Comparison of ENCODE assay signal across 8 mouse cellular contexts in genomic region chr12:54862606-54863535, GRCm38 (mm10). TPM values are rescaled to one million over a fixed set of nuclear protein-coding genes. Genes with fewer than 3 reads are reported as not detected.
DNase-seq lines count a peak whose midpoint lies in the region; ATAC-seq and TF ChIP-seq lines count a peak whose summit lies in the region.

TSS of gene Cfl2 (minus strand) at chr12:54862877.

- H3K9ac ChIP-seq in forebrain, embryonic 12.5 days = peak within 1 kb of the TSS; percentile 99
- peak within 1 kb of the TSS; percentile 98 for H3K9ac ChIP-seq in heart, embryonic 16.5 days (ENCODE audit: low read length)
- H3K9ac ChIP-seq in liver, embryonic 14.5 days (replicated peaks) = peak within 1 kb of the TSS; percentile 100
- H3K9ac ChIP-seq in stomach, embryonic 15.5 days = peak within 1 kb of the TSS; percentile 88

- TF ChIP-seq CTCF in E14TG2a.4 (conservative IDR thresholded peaks at IDR 0.05; ENCODE audit: low read length) = no peak
- TF ChIP-seq CTCF in liver, embryonic 14.5 days (IDR thresholded peaks at IDR 0.05; ENCODE audit: low read depth) = peak; percentile 21; the same call in 1 of the 2 replicates

- H3K4me3 ChIP-seq in E14TG2a.4 (replicated peaks; ENCODE audit: low read length) = peak within 1 kb of the TSS; percentile 93
- H3K4me3 ChIP-seq in forebrain, embryonic 12.5 days (replicated peaks) = peak within 1 kb of the TSS; percentile 98
- peak within 1 kb of the TSS; percentile 86 for H3K4me3 ChIP-seq in heart, embryonic 16.5 days (ENCODE audit: low read length)
- H3K4me3 ChIP-seq in liver, embryonic 14.5 days (ENCODE audit: insufficient read depth in 1 of 2, low read depth in 2 of 2, low read length in 2 of 2) = peak within 1 kb of the TSS; percentile 97 to 99
- H3K4me3 ChIP-seq in stomach, embryonic 15.5 days (replicated peaks) = peak within 1 kb of the TSS; percentile 67

- WGBS in forebrain, embryonic 12.5 days = under 1% methylated on average over 54 of the region's 82 CpGs
- WGBS in heart, embryonic 16.5 days = under 1% methylated on average over 61 of the region's 82 CpGs
- under 1% methylated on average over 75 of the region's 82 CpGs for WGBS in liver, embryonic 14.5 days (ENCODE audit: insufficient replicate concordance)
- under 1% methylated on average over 69 of the region's 82 CpGs for WGBS in stomach, embryonic 15.5 days

- DNase-seq in c-Kit-positive CD71-positive TER-119-negative erythroid progenitor cells, embryonic 14.5 days (ENCODE audit: low read depth) = peak; percentile 50
- DNase-seq in kidney, postnatal 36 days = peak; percentile 86 to 92
- peak; percentile 59 to 62 (median 59) for DNase-seq in liver, embryonic 14.5 days (ENCODE audit: low read depth in 3 of 3, low spot score in 3 of 3)
- peak; percentile 90 for DNase-seq in neural tube, embryonic 10.5 days (ENCODE audit: extremely low spot score, low spot score)

- H3K27me3 ChIP-seq in E14TG2a.4 (ENCODE audit: insufficient read depth, low read length) = no peaks in the 10 kb centered on the region
- H3K27me3 ChIP-seq in forebrain, embryonic 12.5 days = no peaks in the 10 kb centered on the region
- H3K27me3 ChIP-seq in heart, embryonic 16.5 days (ENCODE audit: control insufficient read depth, insufficient read depth, low read length) = no peaks in the 10 kb centered on the region
- H3K27me3 ChIP-seq in liver, embryonic 14.5 days (ENCODE audit: control insufficient read depth, insufficient read depth, low read length) = no peaks in the 10 kb centered on the region
- no peaks in the 10 kb centered on the region for H3K27me3 ChIP-seq in stomach, embryonic 15.5 days (replicated peaks)

- peaks cover 8% of the 10 kb centered on the region for H3K9me3 ChIP-seq in E14TG2a.4 (ENCODE audit: low read length)
- 0 out of 2 replicates have a peak, but pooled peaks cover 4% of the 10 kb centered on the region for H3K9me3 ChIP-seq in forebrain, embryonic 12.5 days
- H3K9me3 ChIP-seq in heart, embryonic 16.5 days (replicated peaks; ENCODE audit: control insufficient read depth, low read length) = peaks cover 4% of the 10 kb centered on the region
- H3K9me3 ChIP-seq in liver, embryonic 14.5 days (ENCODE audit: control insufficient read depth, low read length) = no peaks in the 10 kb centered on the region
- H3K9me3 ChIP-seq in stomach, embryonic 15.5 days = no peaks in the 10 kb centered on the region

- peak; percentile 95 for ATAC-seq in forebrain, embryonic 12.5 days (ENCODE audit: low FRiP score)
- ATAC-seq in heart, embryonic 16.5 days (replicated peaks; ENCODE audit: extremely low read depth, insufficient read depth, low FRiP score) = peak; percentile 90
- peak; percentile 90 for ATAC-seq in liver, embryonic 14.5 days (ENCODE audit: insufficient read depth)
- peak; percentile 93 for ATAC-seq in stomach, embryonic 15.5 days (ENCODE audit: insufficient read depth, low FRiP score, low read depth)

- peak within 1 kb of the TSS; percentile 99 for H3K27ac ChIP-seq in forebrain, embryonic 12.5 days
- H3K27ac ChIP-seq in heart, embryonic 16.5 days (ENCODE audit: low read length) = peak within 1 kb of the TSS; percentile 99
- peak within 1 kb of the TSS; percentile 90 for H3K27ac ChIP-seq in liver, embryonic 14.5 days
- H3K27ac ChIP-seq in stomach, embryonic 15.5 days = peak within 1 kb of the TSS; percentile 95

- H3K4me1 ChIP-seq in E14TG2a.4 (replicated peaks; ENCODE audit: low read depth, low read length) = peaks cover 22% of the 10 kb centered on the region
- peaks cover 17% of the 10 kb centered on the region for H3K4me1 ChIP-seq in forebrain, embryonic 12.5 days
- H3K4me1 ChIP-seq in heart, embryonic 16.5 days (ENCODE audit: control insufficient read depth, insufficient read depth, low read length) = peaks cover 16% of the 10 kb centered on the region
- peaks cover 2 to 6% of the 10 kb centered on the region in 2 experiments; a peak in 2 of 4 replicates for H3K4me1 ChIP-seq in liver, embryonic 14.5 days (replicated peaks; ENCODE audit: control insufficient read depth in 2 of 2, insufficient read depth in 2 of 2, low read length in 1 of 2)
- peaks cover 12% of the 10 kb centered on the region; the same call in 1 of the 2 replicates for H3K4me1 ChIP-seq in stomach, embryonic 15.5 days

- peak within 1 kb of the TSS; percentile 62 for H3K4me2 ChIP-seq in forebrain, embryonic 12.5 days
- peak within 1 kb of the TSS; percentile 65 for H3K4me2 ChIP-seq in heart, embryonic 16.5 days (ENCODE audit: low read depth, low read length)
- H3K4me2 ChIP-seq in liver, embryonic 14.5 days (ENCODE audit: low read depth) = peak within 1 kb of the TSS; percentile 78
- peak within 1 kb of the TSS; percentile 65 for H3K4me2 ChIP-seq in stomach, embryonic 15.5 days

- no peak for TF ChIP-seq EP300 in liver, embryonic 14.5 days (IDR thresholded peaks at IDR 0.05; ENCODE audit: low read depth)

- H3K36me3 ChIP-seq in E14TG2a.4 (ENCODE audit: insufficient read depth, low read length) = peaks cover 28% of the 10 kb centered on the region
- peaks cover 10% of the 10 kb centered on the region for H3K36me3 ChIP-seq in forebrain, embryonic 12.5 days (replicated peaks)
- peaks cover 12% of the 10 kb centered on the region for H3K36me3 ChIP-seq in heart, embryonic 16.5 days (ENCODE audit: control insufficient read depth, insufficient read depth)
- peaks cover 6% of the 10 kb centered on the region for H3K36me3 ChIP-seq in liver, embryonic 14.5 days (replicated peaks; ENCODE audit: control insufficient read depth, insufficient read depth, low read depth)
- peaks cover 6% of the 10 kb centered on the region; the same call in 1 of the 2 replicates for H3K36me3 ChIP-seq in stomach, embryonic 15.5 days

RNA-seq across cellular contexts. Expression of gene Cfl2, which starts in this region (rescaled TPM):
- polyA plus RNA-seq in forebrain, embryonic 12.5 days (2016; fragmentation: Nextera tagmentation; extraction: Ambion mirVana) = 263 and 275 TPM in 2 replicates
- 448 and 521 TPM in 2 replicates for polyA plus RNA-seq in heart, embryonic 16.5 days (2015; fragmentation: Nextera tagmentation; extraction: Ambion mirVana)
- polyA plus RNA-seq in liver, embryonic 14.5 days (2012; rRNA removed) = 7.8 and 8.8 TPM in 2 replicates
- 30.8 and 34.3 TPM in 2 replicates for polyA plus RNA-seq in liver, embryonic 14.5 days (2014; fragmentation: Nextera tagmentation; extraction: Ambion mirVana)
- polyA plus RNA-seq in stomach, embryonic 15.5 days (2015; fragmentation: Nextera tagmentation; extraction: Ambion mirVana) = 174 and 177 TPM in 2 replicates

Comparison
In these comparisons a context has a peak if more than half of its experiments do, and no peak if none do; other contexts are left out.
1. Peak in every context shown above with its lines: DNase-seq, ATAC-seq, H3K4me3 ChIP-seq and H3K27ac ChIP-seq.